Mouse (Mus musculus) ES-E14 (cell line): ENCODE results near the gene Dct. TPM values are rescaled to one million over a fixed set of nuclear protein-coding genes. Genes with fewer than 3 reads are reported as not detected.

Experiments used
- DNase-seq: peaks from one replicate; pipeline ENCODE4 v3.0.0-alpha.2; 2013; ENCODE audit warnings: low read depth, low spot score
- H3K27ac ChIP-seq: 2 replicates; pipeline ENCODE4 v1.5.1; 2012; ENCODE audit warnings: low read depth, mild to moderate bottlenecking, low read length, moderate library complexity, mixed read lengths; ENCODE audit not compliant: poor library complexity, insufficient read depth, severe bottlenecking
- H3K36me3 ChIP-seq: 2 replicates; pipeline ENCODE4 v1.6.1; 2012; ENCODE audit warnings: mild to moderate bottlenecking, low read length, moderate library complexity, mixed read lengths; ENCODE audit not compliant: control insufficient read depth, poor library complexity, insufficient read depth, severe bottlenecking
- H3K4me1 ChIP-seq, 2 experiments: fragments of 150-350 bp in 1 of 2; sonication (generic) in 1 of 2; 2 replicates each; pipeline ENCODE4 v1.6.1; 2012; ENCODE audit warnings: low read length in 2 of 2, mild to moderate bottlenecking in 1 of 2, mixed read lengths in 1 of 2; ENCODE audit not compliant: control insufficient read depth in 2 of 2, insufficient read depth in 2 of 2, poor library complexity in 1 of 2
- H3K4me3 ChIP-seq, 2 experiments: fragments of 150-350 bp in 1 of 2; sonication (generic) in 1 of 2; 2 replicates each; pipeline ENCODE4 v1.5.1; 2012; ENCODE audit warnings: low read length in 2 of 2, low read depth in 1 of 2, mild to moderate bottlenecking in 1 of 2, mixed read lengths in 1 of 2; ENCODE audit not compliant: insufficient read depth in 1 of 2, poor library complexity in 1 of 2, severe bottlenecking in 1 of 2
- H3K9ac ChIP-seq: 2 replicates; pipeline ENCODE4 v1.6.1; 2012; ENCODE audit warnings: low read depth, mild to moderate bottlenecking, low read length, mixed read lengths; ENCODE audit not compliant: poor library complexity, insufficient read depth, severe bottlenecking
- H3K9me3 ChIP-seq: fragments of 150-350 bp; sonication (generic); 2 replicates; pipeline ENCODE4 v1.6.1; 2012; ENCODE audit warnings: low read depth, mild to moderate bottlenecking, low read length; ENCODE audit not compliant: control insufficient read depth, insufficient read depth
- CHD2 ChIP-seq: IDR thresholded peaks from 2 replicates; pipeline ENCODE4 v1.6.1; 2014; ENCODE audit warnings: mild to moderate bottlenecking, low read depth, low read length, inconsistent platforms
- HCFC1 ChIP-seq: IDR thresholded peaks from 2 replicates; pipeline ENCODE4 v1.6.1; 2012; ENCODE audit warnings: low read length, inconsistent platforms, borderline replicate concordance; ENCODE audit not compliant: insufficient read depth
- MAFK ChIP-seq: IDR thresholded peaks from 2 replicates; pipeline ENCODE4 v1.6.1; 2014; ENCODE audit warnings: mild to moderate bottlenecking, low read depth, low read length, inconsistent platforms; ENCODE audit not compliant: insufficient read depth
- ZC3H11A ChIP-seq: IDR thresholded peaks from 2 replicates; pipeline ENCODE4 v1.6.1; 2012; ENCODE audit warnings: low read depth, mild to moderate bottlenecking, inconsistent platforms, low read length, borderline replicate concordance
- ZNF384 ChIP-seq: IDR thresholded peaks from 2 replicates; pipeline ENCODE4 v1.6.1; 2012; ENCODE audit warnings: low read depth, low read length, inconsistent platforms
- in situ Hi-C, 2 experiments: fragments of 600-800 bp; cut with MboI; formaldehyde crosslinking; loops; one replicate each; pipeline ENCODE4 v1.15.1; 2025; ENCODE audit warnings: low sequenced_read_pairs in 2 of 2, inconsistent platforms in 1 of 2; ENCODE audit not compliant: unreplicated experiment in 2 of 2
- total RNA-seq: library from RNA; depleted of rRNA; stranded (reverse); fragments of 300-350 nt; gene quantifications from 2 replicates; pipeline ENCODE4 v1.2.3, GENCODE M21; 2012

The Dct gene
- total RNA-seq, 1 experiment, result 0.45 TPM

- Histone ChIP-seq H3K27ac (no peak overlapping the region), H3K4me3 (no peak overlapping the region), H3K36me3 (no peaks in the 10 kb centered on the region), H3K4me1 (no peaks in the 10 kb centered on the region), H3K9ac (no peak overlapping the region), H3K9me3 (no peaks in the 10 kb centered on the region)
- TF ChIP-seq CHD2 (no peak), MAFK (no peak), HCFC1 (no peak), ZC3H11A (no peak), ZNF384 (no peak)
- DNase-seq, result no peak
- in situ Hi-C loops, result no loop called here
Observed at GRCm38 (mm10) chr14:118040550-118041250, 11.3 kb downstream of the Dct start.

GRCm38 (mm10) chr14:118039074-118039473 lies 13.0 kb downstream of the Dct start:
- no peak for TF ChIP-seq MAFK
- TF ChIP-seq CHD2, result no peak
- TF ChIP-seq ZC3H11A, result no peak
- no peak for TF ChIP-seq HCFC1
- Histone ChIP-seq H3K9ac (no peak overlapping the region), H3K36me3 (no peaks in the 10 kb centered on the region), H3K9me3 (no peaks in the 10 kb centered on the region), H3K4me3 (no peak overlapping the region), H3K4me1 (no peaks in the 10 kb centered on the region), H3K27ac (no peak overlapping the region)
- in situ Hi-C loops, result no loop called here
- DNase-seq, result no peak

- in situ Hi-C loops, result no loop called here
- Histone ChIP-seq H3K9me3 (no peaks in the 10 kb centered on the region), H3K9ac (no peak overlapping the region), H3K36me3 (no peaks in the 10 kb centered on the region), H3K27ac (no peak overlapping the region), H3K4me1 (no peaks in the 10 kb centered on the region), H3K4me3 (no peak overlapping the region)
- TF ChIP-seq ZC3H11A (peak; percentile 34; the same call in 1 of the 2 replicates), MAFK (no peak)
- no peak for DNase-seq
Observed at GRCm38 (mm10) chr14:118027564-118027963, 24.5 kb downstream of the Dct start.

- H3K36me3 ChIP-seq, result no peaks in the 10 kb centered on the region
- no peak overlapping the region for H3K9ac ChIP-seq
- H3K27ac ChIP-seq, result no peak overlapping the region
- in situ Hi-C loops, result no loop called here
- no peak for TF ChIP-seq ZNF384
- TF ChIP-seq MAFK, result no peak
- no peak for TF ChIP-seq ZC3H11A
- TF ChIP-seq CHD2, result no peak
- no peak for TF ChIP-seq HCFC1
- no peak for DNase-seq
- H3K4me3 ChIP-seq, result no peak overlapping the region
- H3K9me3 ChIP-seq, result no peaks in the 10 kb centered on the region
- no peaks in the 10 kb centered on the region for H3K4me1 ChIP-seq
Observed at GRCm38 (mm10) chr14:118021867-118022543, 30.0 kb downstream of the Dct start.
